Mouse (Mus musculus) effector memory CD4-positive, alpha-beta T cell, adult 5 months (primary cell): Measurements from ENCODE around the gene Gm5416. TPM values are rescaled to one million over a fixed set of nuclear protein-coding genes. Genes with fewer than 3 reads are reported as not detected.

Experiments
- polyA plus RNA-seq: library from polyadenylated mRNA; unstranded; fragments of 100-300 nt; shearing (Covaris generic); gene quantifications from one replicate; pipeline ENCODE4 v1.2.1, GENCODE M21; 2017

Gm5416 gene
- not detected for polyA plus RNA-seq

DNA sequence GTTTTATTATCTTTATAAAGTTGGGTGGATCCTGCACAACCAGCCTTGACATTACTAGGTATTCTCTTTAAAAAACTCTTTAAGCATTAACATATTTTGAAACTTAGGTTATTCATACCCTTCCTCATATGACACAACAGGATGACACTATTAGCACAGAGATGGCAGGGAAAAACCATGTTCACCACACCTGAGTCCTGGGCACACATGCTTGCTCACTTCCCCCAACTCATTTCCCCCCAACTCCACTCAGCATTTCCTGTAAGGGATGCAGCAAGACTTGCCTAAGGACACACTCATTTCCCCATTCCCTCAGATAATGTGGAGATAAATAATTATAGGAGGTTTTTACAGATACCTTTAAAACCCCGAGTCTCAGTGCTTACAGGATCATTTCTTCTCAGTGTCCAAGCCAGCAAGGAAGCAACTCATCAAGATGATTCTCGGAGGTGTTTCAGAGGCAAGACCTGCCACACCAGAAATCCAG lies at the start of gene Gm5416:
Gene Gm5416 (plus strand): TSS at position 437 of the 487 bp plus-strand sequence.

DNA sequence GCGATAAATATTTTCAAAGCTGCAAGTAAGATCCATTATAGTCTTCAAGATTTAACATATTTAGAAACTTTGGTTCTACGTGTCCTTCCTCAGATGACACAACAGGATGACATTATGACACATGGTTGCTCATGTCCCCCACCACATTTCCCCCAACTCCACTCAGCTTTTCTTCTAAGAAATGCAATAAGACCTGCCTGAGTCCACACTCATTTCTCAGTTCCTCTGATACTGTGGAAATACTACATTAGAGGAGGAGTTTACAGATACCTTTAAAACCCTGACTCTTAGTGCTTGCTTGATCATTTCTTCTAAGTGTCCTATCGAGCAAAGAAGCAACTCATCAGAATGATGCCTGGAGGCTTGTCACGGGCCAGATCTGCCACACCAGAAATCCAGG lies 26.3 kb upstream of the Gm5416 start, which contains the start of gene Gm5483:
Gene Gm5483 (plus strand): TSS at position 301 of the 400 bp plus-strand sequence.

DNA sequence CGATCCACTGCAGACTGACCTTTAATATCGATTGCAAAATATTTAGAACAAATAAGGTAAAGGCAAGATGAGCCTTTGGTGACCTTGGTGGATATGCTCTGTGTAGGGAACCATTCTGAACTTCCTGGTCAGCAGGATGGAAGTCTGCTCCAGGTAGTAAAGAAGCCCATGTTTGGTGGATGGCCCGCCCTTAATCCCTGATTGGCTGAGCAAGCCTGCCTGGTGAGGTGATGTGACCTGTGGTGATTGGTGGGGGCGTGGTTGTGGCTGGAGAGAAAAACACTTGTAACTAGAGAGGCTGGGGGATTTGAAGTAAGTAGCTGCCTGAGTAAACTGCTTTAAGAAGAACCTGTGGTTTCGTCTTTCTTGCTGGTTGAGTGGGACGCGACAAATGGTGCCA lies 11.0 kb downstream of the Gm5416 start, which contains the start of gene 2010005H15Rik:
Gene 2010005H15Rik (plus strand): TSS at position 301 of the 400 bp plus-strand sequence.

Other genes with a start within 250 kb of the Gm5416 start
- gene Kpna1, start 231.7 kb upstream of the Gm5416 start, polyA plus RNA-seq: 214 TPM
- gene Wdr5b, start 169.2 kb upstream of the Gm5416 start, polyA plus RNA-seq: 2.6 TPM
- gene Fam162a, start 138.8 kb upstream of the Gm5416 start, polyA plus RNA-seq: 56.6 TPM
- gene Ccdc58, start 138.7 kb upstream of the Gm5416 start, polyA plus RNA-seq: 20.7 TPM
- not detected for gene Csta1, start 79.2 kb upstream of the Gm5416 start, polyA plus RNA-seq
- not detected for gene Stfa2l1, start 53.6 kb upstream of the Gm5416 start, polyA plus RNA-seq
- gene Gm5483, start 26.2 kb upstream of the Gm5416 start, polyA plus RNA-seq: not detected
- gene 2010005H15Rik, start 11.1 kb downstream of the Gm5416 start, polyA plus RNA-seq: not detected
- not detected for gene Stfa1, start 66.5 kb downstream of the Gm5416 start, polyA plus RNA-seq
- gene BC117090, start 123.9 kb downstream of the Gm5416 start, polyA plus RNA-seq: not detected
- gene BC100530, start 157.3 kb downstream of the Gm5416 start, polyA plus RNA-seq: not detected
- not detected for gene Stfa2, start 198.1 kb downstream of the Gm5416 start, polyA plus RNA-seq
- gene Stfa3, start 245.0 kb downstream of the Gm5416 start, polyA plus RNA-seq: not detected